Mouse (Mus musculus) liver, embryonic 11.5 days (tissue): Measurements from ENCODE around the gene Gm9945. TPM values are rescaled to one million over a fixed set of nuclear protein-coding genes. Genes with fewer than 3 reads are reported as not detected.

Source experiments
- ATAC-seq: fragments of 200-750 bp; cut with Nextera tagmentation; replicated peaks from 2 replicates; pipeline ENCODE4 v1.8.0; 2017; ENCODE audit warnings: moderate number of reproducible peaks, mild to moderate bottlenecking, moderate TSS enrichment, moderate library complexity; ENCODE audit not compliant: low FRiP score
- DNase-seq: peaks from one replicate; pipeline ENCODE4 v3.0.0-alpha.2; 2017; ENCODE audit warnings: low spot score
- H3K27ac ChIP-seq: fragments of 300-500 bp; sonication (generic); 2 replicates; pipeline ENCODE4 v1.5.1; 2014; ENCODE audit warnings: mild to moderate bottlenecking, low read depth, low read length, control low read depth
- H3K27me3 ChIP-seq: fragments of 300-500 bp; sonication (generic); replicated peaks from 2 replicates; pipeline ENCODE4 v1.6.1; 2014; ENCODE audit warnings: low read length, mixed read lengths; ENCODE audit not compliant: control insufficient read depth, insufficient read depth
- H3K36me3 ChIP-seq: fragments of 300-500 bp; sonication (generic); 2 replicates; pipeline ENCODE4 v1.6.1; 2014; ENCODE audit warnings: mild to moderate bottlenecking, low read length, moderate library complexity, mixed read lengths; ENCODE audit not compliant: control insufficient read depth, insufficient read depth
- H3K4me1 ChIP-seq: fragments of 300-500 bp; sonication (generic); replicated peaks from 2 replicates; pipeline ENCODE4 v1.6.1; 2014; ENCODE audit warnings: low read length, mixed read lengths; ENCODE audit not compliant: control insufficient read depth, insufficient read depth
- H3K4me2 ChIP-seq: fragments of 300-500 bp; sonication (generic); 2 replicates; pipeline ENCODE4 v1.6.1; 2014; ENCODE audit warnings: mild to moderate bottlenecking, control low read depth, moderate library complexity
- H3K4me3 ChIP-seq: fragments of 300-500 bp; sonication (generic); 2 replicates; pipeline ENCODE4 v1.5.1; 2014; ENCODE audit warnings: low read depth, low read length, control low read depth
- H3K9ac ChIP-seq: fragments of 300-500 bp; sonication (generic); 2 replicates; pipeline ENCODE4 v1.6.1; 2014; ENCODE audit warnings: low read depth, low read length, control low read depth
- H3K9me3 ChIP-seq: fragments of 300-500 bp; sonication (generic); 2 replicates; pipeline ENCODE4 v1.6.1; 2016; ENCODE audit warnings: low read length, inconsistent platforms, mixed read lengths; ENCODE audit not compliant: control insufficient read depth
- WGBS: fragments of 180-500 bp; shearing (Covaris S2); extraction: QIAGEN DNeasy Blood & Tissue Kit; methylation state at CpG from one replicate; pipeline ENCODE4 v1.1.7; 2014; 5-methylcytosine and 5-hydroxymethylcytosine counted together
- polyA plus RNA-seq: library from polyadenylated mRNA; unstranded; fragments of >200 nt; fragmentation: Nextera tagmentation; extraction: Ambion mirVana; gene quantifications from 2 replicates; pipeline ENCODE4 v1.2.1, GENCODE M21; 2014

Gene Gm9945
- polyA plus RNA-seq, 1 experiment from 2014 or later, result not detected

- no peaks in the 10 kb centered on the region for H3K36me3 ChIP-seq
- H3K4me1 ChIP-seq, result peaks cover 4% of the 10 kb centered on the region
- ATAC-seq, result no peak
- H3K27me3 ChIP-seq, result peaks cover under 1% of the 10 kb centered on the region
- no peak overlapping the region for H3K4me3 ChIP-seq
- no peak overlapping the region for H3K27ac ChIP-seq
- H3K4me2 ChIP-seq, result no peak overlapping the region
- WGBS, result 78% methylated on average over 6 of the region's 6 CpGs
- DNase-seq, result no peak
- no peak overlapping the region for H3K9ac ChIP-seq
- H3K9me3 ChIP-seq, result no peaks in the 10 kb centered on the region
These were observed 15.5 kb downstream of the Gm9945 start for GRCm38 (mm10) chr11:53495417-53495816.

DNA sequence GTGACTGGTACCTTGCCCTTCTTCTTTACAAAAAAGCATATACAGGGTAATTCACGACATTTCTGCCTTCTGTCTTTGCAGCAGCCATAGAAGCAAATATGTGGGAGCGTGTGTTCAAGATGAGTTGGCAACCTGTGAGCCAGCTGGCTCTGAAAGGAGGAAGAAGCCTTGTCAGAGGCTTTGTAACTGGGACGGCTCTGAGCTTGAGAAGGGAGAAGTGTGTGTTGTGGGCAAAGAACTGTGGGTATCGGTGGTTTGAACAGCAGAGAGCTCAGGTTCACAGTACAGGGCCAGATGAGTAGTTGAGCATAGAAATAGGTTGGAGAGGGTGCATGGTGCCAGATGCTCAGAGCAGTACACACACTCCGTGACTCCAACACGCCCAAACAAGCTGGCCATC, 17.0 kb downstream of the Gm9945 start:
- 52% methylated on average over 6 of the region's 6 CpGs for WGBS

GRCm38 (mm10) chr11:53500569-53500968, 20.6 kb downstream of the Gm9945 start:
- 8% methylated on average over 11 of the region's 11 CpGs for WGBS
- H3K4me1 ChIP-seq, result peaks cover 3% of the 10 kb centered on the region; the same call in 1 of the 2 replicates
- no peak for DNase-seq
- peak overlapping the region; percentile 10; the same call in 1 of the 2 replicates for H3K4me2 ChIP-seq
- no peak for ATAC-seq
- no peak overlapping the region for H3K4me3 ChIP-seq
- H3K36me3 ChIP-seq, result no peaks in the 10 kb centered on the region
- H3K9me3 ChIP-seq, result no peaks in the 10 kb centered on the region
- peaks cover 5% of the 10 kb centered on the region for H3K27me3 ChIP-seq
- no peak overlapping the region for H3K9ac ChIP-seq
- no peak overlapping the region for H3K27ac ChIP-seq

More for the DNA sequence above, 17.0 kb downstream of the Gm9945 start:
- Histone ChIP-seq H3K9ac (no peak overlapping the region), H3K4me1 (peaks cover 4% of the 10 kb centered on the region), H3K9me3 (no peaks in the 10 kb centered on the region), H3K27ac (no peak overlapping the region), H3K27me3 (peaks cover 5% of the 10 kb centered on the region), H3K4me3 (no peak overlapping the region), H3K36me3 (no peaks in the 10 kb centered on the region), H3K4me2 (no peak overlapping the region)
- no peak for DNase-seq
- no peak for ATAC-seq

- Histone ChIP-seq H3K27me3 (peaks cover 5% of the 10 kb centered on the region), H3K27ac (no peak overlapping the region), H3K36me3 (no peaks in the 10 kb centered on the region), H3K9ac (no peak overlapping the region), H3K4me2 (no peak overlapping the region), H3K4me3 (no peak overlapping the region), H3K4me1 (peaks cover 3% of the 10 kb centered on the region; the same call in 1 of the 2 replicates), H3K9me3 (no peaks in the 10 kb centered on the region)
- 66% methylated on average over 8 of the region's 8 CpGs for WGBS
- ATAC-seq (no peak), DNase-seq (no peak)
These were observed 22.2 kb downstream of the Gm9945 start for GRCm38 (mm10) chr11:53502039-53502765.

DNA sequence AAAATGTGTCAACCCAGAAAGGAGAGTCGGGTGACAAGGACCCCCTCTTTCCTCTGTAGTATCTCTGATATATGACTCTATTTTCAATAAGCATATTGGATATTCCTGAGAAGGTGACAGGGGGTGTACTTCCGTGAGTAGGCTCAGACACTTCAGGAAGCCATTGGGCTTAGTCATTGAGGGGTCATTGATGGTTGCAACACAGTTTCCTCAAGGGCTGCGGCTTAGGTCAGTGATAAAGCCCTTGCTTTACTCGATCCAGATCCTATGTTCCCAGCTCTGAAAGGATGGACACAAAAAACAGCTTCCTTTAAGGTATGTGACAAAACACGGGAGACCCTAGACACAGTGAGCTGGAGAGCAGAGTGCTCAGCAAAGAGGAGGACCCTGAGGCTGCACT, 23.8 kb downstream of the Gm9945 start:
- 54% methylated on average over 5 of the region's 5 CpGs for WGBS

GRCm38 (mm10) chr11:53504376-53504775, 24.4 kb downstream of the Gm9945 start:
- peaks cover 3% of the 10 kb centered on the region; the same call in 1 of the 2 replicates for H3K4me1 ChIP-seq
- H3K9ac ChIP-seq, result no peak overlapping the region
- ATAC-seq (no peak), DNase-seq (no peak)
- H3K4me2 ChIP-seq, result no peak overlapping the region
- no peak overlapping the region for H3K27ac ChIP-seq
- WGBS, result 88% methylated on average over 8 of the region's 8 CpGs
- peaks cover 5% of the 10 kb centered on the region for H3K27me3 ChIP-seq
- H3K4me3 ChIP-seq, result no peak overlapping the region
- no peaks in the 10 kb centered on the region for H3K9me3 ChIP-seq
- H3K36me3 ChIP-seq, result no peaks in the 10 kb centered on the region

More for the DNA sequence above, 23.8 kb downstream of the Gm9945 start:
- H3K27me3 ChIP-seq, result peaks cover 5% of the 10 kb centered on the region
- no peaks in the 10 kb centered on the region for H3K36me3 ChIP-seq
- ATAC-seq (no peak), DNase-seq (no peak)
- no peak overlapping the region for H3K4me3 ChIP-seq
- no peak overlapping the region for H3K4me2 ChIP-seq
- H3K9ac ChIP-seq, result no peak overlapping the region
- H3K27ac ChIP-seq, result no peak overlapping the region
- H3K9me3 ChIP-seq, result no peaks in the 10 kb centered on the region
- peaks cover 3% of the 10 kb centered on the region; the same call in 1 of the 2 replicates for H3K4me1 ChIP-seq

- DNase-seq (no peak), ATAC-seq (no peak)
- peaks cover 3% of the 10 kb centered on the region; the same call in 1 of the 2 replicates for H3K4me1 ChIP-seq
- no peaks in the 10 kb centered on the region for H3K9me3 ChIP-seq
- H3K36me3 ChIP-seq, result no peaks in the 10 kb centered on the region
- no peak overlapping the region for H3K9ac ChIP-seq
- H3K27me3 ChIP-seq, result peaks cover 5% of the 10 kb centered on the region
- WGBS, result 72% methylated on average over 5 of the region's 5 CpGs
- H3K4me2 ChIP-seq, result no peak overlapping the region
- no peak overlapping the region for H3K4me3 ChIP-seq
- no peak overlapping the region for H3K27ac ChIP-seq
These were observed 25.2 kb downstream of the Gm9945 start for GRCm38 (mm10) chr11:53505026-53505663.

GRCm38 (mm10) chr11:53507098-53507805, 27.3 kb downstream of the Gm9945 start:
- no peak overlapping the region for H3K9ac ChIP-seq
- H3K27me3 ChIP-seq, result no peaks in the 10 kb centered on the region
- H3K9me3 ChIP-seq, result no peaks in the 10 kb centered on the region
- H3K4me1 ChIP-seq, result no peaks in the 10 kb centered on the region
- no peaks in the 10 kb centered on the region for H3K36me3 ChIP-seq
- no peak overlapping the region for H3K27ac ChIP-seq
- no peak for ATAC-seq
- no peak overlapping the region for H3K4me3 ChIP-seq
- DNase-seq, result no peak
- WGBS, result 88% methylated on average over 9 of the region's 9 CpGs
- H3K4me2 ChIP-seq, result no peak overlapping the region
